Mouse (Mus musculus): ENCODE data around the gene Sds. TPM values are rescaled to one million over a fixed set of nuclear protein-coding genes. Genes with fewer than 3 reads are reported as not detected.

The Sds gene
- polyA plus RNA-seq (2015; fragmentation: Nextera tagmentation; extraction: Ambion mirVana): 0.26 TPM in 1 of 2 replicates, not detected in the other

- H3K27me3 ChIP-seq (ENCODE audit: control insufficient read depth, insufficient read depth, low read depth, low read length): no peaks in the 10 kb centered on the region; the same call in 1 of the 2 replicates
- no peak within 1 kb of the TSS for H3K4me3 ChIP-seq (ENCODE audit: low read length)
- no peak within 1 kb of the TSS for H3K27ac ChIP-seq (ENCODE audit: low read length)
- H3K4me1 ChIP-seq (replicated peaks; ENCODE audit: control insufficient read depth, insufficient read depth, low read length): peaks cover 5% of the 10 kb centered on the region
- H3K9ac ChIP-seq (ENCODE audit: low read length): peak within 1 kb of the TSS; percentile 4; the same call in 1 of the 2 replicates
- ATAC-seq (ENCODE audit: low read depth): 0 out of 2 replicates have a peak, but pooled peaks have one; percentile 15
- H3K4me2 ChIP-seq (ENCODE audit: low read depth, low read length): peak within 1 kb of the TSS; percentile 29; the same call in 1 of the 2 replicates
- no peaks in the 10 kb centered on the region for H3K9me3 ChIP-seq (ENCODE audit: control insufficient read depth, low read length)
- no peaks in the 10 kb centered on the region for H3K36me3 ChIP-seq (ENCODE audit: control insufficient read depth, insufficient read depth, low read length)
- WGBS: 13% methylated on average over 13 of the region's 13 CpGs
Observed at GRCm38 (mm10) chr5:120476296-120476695, at the start of gene Sds. TSS of gene Sds (plus strand) at chr5:120476526.

GRCm38 (mm10) chr5:120426572-120426971 is 49.8 kb upstream of the Sds start:
- no peaks in the 10 kb centered on the region for H3K4me1 ChIP-seq (replicated peaks; ENCODE audit: control insufficient read depth, insufficient read depth, low read length)
- 0% methylated on average over 10 of the region's 10 CpGs for WGBS
- H3K27ac ChIP-seq (ENCODE audit: low read length): no peak overlapping the region
- peaks cover 84% of the 10 kb centered on the region for H3K27me3 ChIP-seq (ENCODE audit: control insufficient read depth, insufficient read depth, low read depth, low read length)
- H3K4me2 ChIP-seq (ENCODE audit: low read depth, low read length): no peak overlapping the region
- no peaks in the 10 kb centered on the region for H3K9me3 ChIP-seq (ENCODE audit: control insufficient read depth, low read length)
- ATAC-seq (ENCODE audit: low read depth): no peak
- H3K4me3 ChIP-seq (ENCODE audit: low read length): no peak overlapping the region
- no peak overlapping the region for H3K9ac ChIP-seq (ENCODE audit: low read length)
- no peaks in the 10 kb centered on the region for H3K36me3 ChIP-seq (ENCODE audit: control insufficient read depth, insufficient read depth, low read length)

GRCm38 (mm10) chr5:120427451-120427938 is 48.8 kb upstream of the Sds start:
- H3K4me1 ChIP-seq (replicated peaks; ENCODE audit: control insufficient read depth, insufficient read depth, low read length): no peaks in the 10 kb centered on the region
- no peaks in the 10 kb centered on the region for H3K36me3 ChIP-seq (ENCODE audit: control insufficient read depth, insufficient read depth, low read length)
- H3K9ac ChIP-seq (ENCODE audit: low read length): no peak overlapping the region
- H3K27me3 ChIP-seq (ENCODE audit: control insufficient read depth, insufficient read depth, low read depth, low read length): peaks cover 90% of the 10 kb centered on the region
- H3K27ac ChIP-seq (ENCODE audit: low read length): no peak overlapping the region
- H3K4me3 ChIP-seq (ENCODE audit: low read length): no peak overlapping the region
- no peak overlapping the region for H3K4me2 ChIP-seq (ENCODE audit: low read depth, low read length)
- no peak for ATAC-seq (ENCODE audit: low read depth)
- 1% methylated on average over 33 of the region's 33 CpGs for WGBS
- no peaks in the 10 kb centered on the region for H3K9me3 ChIP-seq (ENCODE audit: control insufficient read depth, low read length)

- H3K4me2 ChIP-seq (ENCODE audit: low read depth, low read length): no peak overlapping the region
- WGBS: 2% methylated on average over 21 of the region's 21 CpGs
- H3K27me3 ChIP-seq (ENCODE audit: control insufficient read depth, insufficient read depth, low read depth, low read length): peaks cover 93% of the 10 kb centered on the region
- H3K36me3 ChIP-seq (ENCODE audit: control insufficient read depth, insufficient read depth, low read length): no peaks in the 10 kb centered on the region
- H3K27ac ChIP-seq (ENCODE audit: low read length): no peak overlapping the region
- no peak for ATAC-seq (ENCODE audit: low read depth)
- H3K4me1 ChIP-seq (replicated peaks; ENCODE audit: control insufficient read depth, insufficient read depth, low read length): no peaks in the 10 kb centered on the region
- no peaks in the 10 kb centered on the region for H3K9me3 ChIP-seq (ENCODE audit: control insufficient read depth, low read length)
- H3K9ac ChIP-seq (ENCODE audit: low read length): no peak overlapping the region
- H3K4me3 ChIP-seq (ENCODE audit: low read length): no peak overlapping the region
Observed at GRCm38 (mm10) chr5:120428189-120428838, 48.0 kb upstream of the Sds start.

- no peaks in the 10 kb centered on the region for H3K4me1 ChIP-seq (replicated peaks; ENCODE audit: control insufficient read depth, insufficient read depth, low read length)
- H3K27ac ChIP-seq (ENCODE audit: low read length): no peak overlapping the region
- no peak overlapping the region for H3K4me2 ChIP-seq (ENCODE audit: low read depth, low read length)
- H3K4me3 ChIP-seq (ENCODE audit: low read length): no peak overlapping the region
- ATAC-seq (ENCODE audit: low read depth): no peak
- no peak overlapping the region for H3K9ac ChIP-seq (ENCODE audit: low read length)
- H3K27me3 ChIP-seq (ENCODE audit: control insufficient read depth, insufficient read depth, low read depth, low read length): peaks cover 93% of the 10 kb centered on the region
- 2% methylated on average over 5 of the region's 6 CpGs for WGBS
- no peaks in the 10 kb centered on the region for H3K36me3 ChIP-seq (ENCODE audit: control insufficient read depth, insufficient read depth, low read length)
- no peaks in the 10 kb centered on the region for H3K9me3 ChIP-seq (ENCODE audit: control insufficient read depth, low read length)
Observed at GRCm38 (mm10) chr5:120428990-120429389, 47.3 kb upstream of the Sds start.

GRCm38 (mm10) chr5:120429692-120430091 is 46.6 kb upstream of the Sds start:
- 7% methylated on average over 6 of the region's 6 CpGs for WGBS
- H3K4me3 ChIP-seq (ENCODE audit: low read length): no peak overlapping the region
- no peaks in the 10 kb centered on the region for H3K9me3 ChIP-seq (ENCODE audit: control insufficient read depth, low read length)
- H3K36me3 ChIP-seq (ENCODE audit: control insufficient read depth, insufficient read depth, low read length): no peaks in the 10 kb centered on the region
- no peaks in the 10 kb centered on the region for H3K4me1 ChIP-seq (replicated peaks; ENCODE audit: control insufficient read depth, insufficient read depth, low read length)
- H3K9ac ChIP-seq (ENCODE audit: low read length): no peak overlapping the region
- H3K27ac ChIP-seq (ENCODE audit: low read length): no peak overlapping the region
- H3K4me2 ChIP-seq (ENCODE audit: low read depth, low read length): no peak overlapping the region
- ATAC-seq (ENCODE audit: low read depth): no peak
- peaks cover 93% of the 10 kb centered on the region for H3K27me3 ChIP-seq (ENCODE audit: control insufficient read depth, insufficient read depth, low read depth, low read length)

- under 1% methylated on average over 30 of the region's 30 CpGs for WGBS
Observed at GRCm38 (mm10) chr5:120431001-120431583, 45.2 kb upstream of the Sds start.

GRCm38 (mm10) chr5:120431649-120432485 is 44.5 kb upstream of the Sds start, which contains the start of gene Lhx5:
TSS of gene Lhx5 (plus strand) at chr5:120431699.
- H3K4me1 ChIP-seq (replicated peaks; ENCODE audit: control insufficient read depth, insufficient read depth, low read length): peaks cover 6% of the 10 kb centered on the region; the same call in 1 of the 2 replicates
- no peak within 1 kb of the TSS for H3K4me2 ChIP-seq (ENCODE audit: low read depth, low read length)
- ATAC-seq (ENCODE audit: low read depth): no peak
- no peak within 1 kb of the TSS for H3K27ac ChIP-seq (ENCODE audit: low read length)
- no peak within 1 kb of the TSS for H3K4me3 ChIP-seq (ENCODE audit: low read length)
- no peaks in the 10 kb centered on the region for H3K36me3 ChIP-seq (ENCODE audit: control insufficient read depth, insufficient read depth, low read length)
- peaks cover 96% of the 10 kb centered on the region for H3K27me3 ChIP-seq (ENCODE audit: control insufficient read depth, insufficient read depth, low read depth, low read length)
- 1% methylated on average over 69 of the region's 69 CpGs for WGBS
- no peaks in the 10 kb centered on the region for H3K9me3 ChIP-seq (ENCODE audit: control insufficient read depth, low read length)
- H3K9ac ChIP-seq (ENCODE audit: low read length): no peak within 1 kb of the TSS

More at GRCm38 (mm10) chr5:120431001-120431583, 45.2 kb upstream of the Sds start:
- H3K9me3 ChIP-seq (ENCODE audit: control insufficient read depth, low read length): no peaks in the 10 kb centered on the region
- ATAC-seq (ENCODE audit: low read depth): no peak
- peaks cover 96% of the 10 kb centered on the region for H3K27me3 ChIP-seq (ENCODE audit: control insufficient read depth, insufficient read depth, low read depth, low read length)
- H3K27ac ChIP-seq (ENCODE audit: low read length): no peak overlapping the region
- no peak overlapping the region for H3K4me3 ChIP-seq (ENCODE audit: low read length)
- H3K9ac ChIP-seq (ENCODE audit: low read length): no peak overlapping the region
- no peaks in the 10 kb centered on the region for H3K36me3 ChIP-seq (ENCODE audit: control insufficient read depth, insufficient read depth, low read length)
- no peak overlapping the region for H3K4me2 ChIP-seq (ENCODE audit: low read depth, low read length)
- peaks cover 4% of the 10 kb centered on the region; the same call in 1 of the 2 replicates for H3K4me1 ChIP-seq (replicated peaks; ENCODE audit: control insufficient read depth, insufficient read depth, low read length)

Measured in lung, embryonic 16.5 days (tissue).